Mouse (Mus musculus) brain, embryonic 14.5 days (tissue): ENCODE measurements around the gene Bpifb6.

Source experiments
- CTCF ChIP-seq: fragments of 200-500 bp; IDR thresholded peaks from 2 replicates; pipeline ENCODE4 v1.5.1; 2012; ENCODE audit warnings: inconsistent platforms, mild to moderate bottlenecking, moderate library complexity, borderline replicate concordance; ENCODE audit not compliant: insufficient read depth, insufficient read length; ENCODE audit errors: extremely low read depth
- POLR2A ChIP-seq: fragments of 200-500 bp; IDR thresholded peaks from 2 replicates; pipeline ENCODE4 v1.6.1; 2012; ENCODE audit warnings: mild to moderate bottlenecking, inconsistent platforms, borderline replicate concordance; ENCODE audit not compliant: poor library complexity, insufficient read depth, insufficient read length, severe bottlenecking; ENCODE audit errors: extremely low read depth

DNA sequence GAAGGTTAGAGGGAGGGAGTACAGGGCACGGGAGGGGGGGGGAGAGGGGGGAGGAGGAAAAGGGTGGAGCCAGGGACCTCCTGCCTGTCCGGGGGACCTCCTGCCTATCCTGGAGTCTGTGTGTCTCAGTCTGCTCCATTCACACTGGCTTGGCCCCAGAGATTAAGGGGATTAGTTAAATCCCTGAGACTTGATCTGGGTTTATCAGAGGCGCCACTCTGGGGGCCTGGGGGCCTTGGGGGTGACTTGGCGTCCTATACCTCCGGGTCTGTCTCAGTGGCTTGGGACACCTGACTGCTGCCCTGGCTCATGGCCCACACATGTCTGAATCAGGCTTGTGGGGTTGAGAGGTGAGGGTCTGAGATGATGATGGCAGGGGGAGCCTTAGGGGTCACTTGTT is 46.6 kb upstream of the Bpifb6 start:
- TF ChIP-seq CTCF (no peak), POLR2A (no peak)
